ENCODE assay signal across 1 mouse cellular context in genomic region chr5:66139634-66140295, GRCm38 (mm10).
TF ChIP-seq lines count a peak whose summit lies in the region.

No protein-coding gene starts in this region.

TF ChIP-seq in CH12.LX, 34 proteins besides CTCF, POLR2A, EP300 and RAD21 (continued from another document):
- no peak for TF ChIP-seq ZKSCAN1 (IDR thresholded peaks at IDR 0.05; ENCODE audit: borderline replicate concordance, low read depth, low read length)
- no peak for TF ChIP-seq IRF4 (IDR thresholded peaks at IDR 0.05; ENCODE audit: low read depth, low read length)
